Mouse (Mus musculus): ENCODE results near the gene Elavl3. TPM values are rescaled to one million over a fixed set of nuclear protein-coding genes. Genes with fewer than 3 reads are reported as not detected.

Gene Elavl3
- polyA plus RNA-seq, 1 experiment from 2014 or later = 0.16 TPM

DNA sequence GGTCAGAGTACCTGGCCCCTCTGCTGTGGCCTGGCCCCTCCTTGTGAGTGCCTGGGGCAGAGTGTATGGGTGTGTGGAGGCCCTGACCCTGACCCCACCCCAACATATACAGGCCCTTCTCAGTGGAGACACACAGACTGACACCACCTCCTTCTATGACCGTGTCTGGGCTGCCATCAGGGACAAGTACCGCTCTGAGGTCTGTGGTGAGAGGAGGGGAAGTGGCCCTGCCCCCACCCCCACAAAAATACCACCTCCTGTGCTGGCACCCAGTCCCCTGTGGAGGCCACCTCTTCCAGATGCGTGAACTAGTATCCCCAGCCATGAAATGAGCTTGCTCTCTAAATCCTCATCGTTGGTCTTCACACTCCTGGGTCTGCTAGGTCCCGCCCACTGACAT lies 40.8 kb downstream of the Elavl3 start:
- DNase-seq (ENCODE audit: low spot score) = peak; percentile 45

DNA sequence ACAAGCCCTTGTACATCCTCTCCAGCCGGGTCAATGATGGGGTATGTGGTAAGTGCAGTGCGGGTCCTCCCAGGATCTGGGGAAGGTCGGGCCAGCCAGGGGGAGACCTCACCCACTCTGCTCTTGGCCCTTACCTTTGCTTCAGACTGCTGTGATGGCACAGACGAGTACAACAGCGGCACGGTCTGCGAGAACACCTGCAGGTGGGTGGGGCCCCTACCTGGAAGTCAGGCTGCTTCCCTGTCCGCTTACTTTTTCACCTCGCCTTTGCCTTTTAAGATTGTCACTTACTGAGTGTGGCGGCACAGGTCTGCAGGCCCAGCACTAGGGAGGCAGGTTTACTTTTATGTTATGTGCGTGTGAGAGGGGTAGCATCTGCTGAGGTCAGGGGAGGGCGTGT lies 47.3 kb downstream of the Elavl3 start:
- DNase-seq (ENCODE audit: low spot score) = no peak

- no peak for DNase-seq (ENCODE audit: low spot score)
These were observed 48.7 kb downstream of the Elavl3 start for GRCm38 (mm10) chr9:22003163-22003554.

- peak; percentile 100 for DNase-seq (ENCODE audit: low spot score)
These were observed 49.3 kb downstream of the Elavl3 start, which contains the start of the genes Ccdc151 and Prkcsh for GRCm38 (mm10) chr9:22002194-22003162. Ccdc151 (minus strand) TSS chr9:22002634. Prkcsh (plus strand) TSS chr9:22002806.

- DNase-seq (ENCODE audit: low spot score) = no peak
These were observed 50.2 kb downstream of the Elavl3 start for GRCm38 (mm10) chr9:22001633-22002032.

DNA sequence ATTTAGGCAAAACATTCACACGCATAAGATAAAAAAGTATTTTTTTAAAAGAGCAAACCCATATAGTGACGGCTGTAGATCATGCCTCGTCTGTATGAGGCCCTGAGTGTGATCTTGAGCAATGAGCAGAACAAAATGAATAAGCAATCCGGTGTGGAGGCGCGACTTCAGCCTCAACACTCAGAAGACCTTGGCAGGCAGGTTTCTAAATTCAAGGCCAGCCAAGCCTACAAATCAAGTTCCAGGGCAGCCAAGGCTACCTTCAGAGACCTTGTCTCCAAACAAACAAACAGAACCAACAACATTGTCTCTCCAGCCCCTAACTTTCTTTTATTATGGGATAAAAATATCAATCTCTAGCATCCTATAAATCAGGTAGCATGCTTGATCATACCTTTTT lies 51.5 kb downstream of the Elavl3 start:
- DNase-seq (ENCODE audit: low spot score) = no peak

DNA sequence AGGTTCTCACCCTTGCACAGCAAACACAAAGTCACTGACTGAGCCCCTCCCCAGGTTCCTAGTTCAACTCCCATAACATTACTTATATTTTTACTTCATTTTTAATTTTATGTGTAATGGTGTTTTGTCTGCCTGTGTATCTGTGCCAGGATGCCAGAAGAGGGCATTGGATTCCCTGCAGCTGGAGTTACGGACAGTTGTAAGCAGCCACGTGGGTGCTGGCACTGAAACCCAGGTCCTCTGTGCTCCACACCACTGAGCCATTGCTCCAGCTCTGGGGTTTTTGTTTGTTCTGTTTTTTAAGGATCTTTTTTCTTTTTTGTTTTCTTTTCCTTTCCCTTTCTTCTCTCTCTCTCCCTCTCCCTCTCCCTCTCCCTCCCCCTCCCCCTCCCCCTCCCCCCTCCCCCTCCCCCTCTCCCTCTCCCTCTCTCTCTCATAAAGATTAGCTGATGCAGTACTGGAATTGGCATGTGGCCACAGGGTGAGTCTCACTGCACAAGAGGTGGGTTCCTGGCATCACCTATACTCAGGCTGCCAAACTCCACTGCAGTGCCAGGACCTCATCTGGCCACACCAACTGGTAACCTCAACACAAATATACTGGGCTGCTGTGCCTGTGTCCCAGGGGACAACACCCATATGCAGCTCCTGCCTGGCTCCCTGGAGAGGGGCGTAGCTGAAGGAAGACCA lies 55.5 kb downstream of the Elavl3 start:
- no peak for DNase-seq (ENCODE audit: low spot score)

GRCm38 (mm10) chr9:21992227-21992626 lies 59.6 kb downstream of the Elavl3 start:
- DNase-seq (ENCODE audit: low spot score) = no peak

DNA sequence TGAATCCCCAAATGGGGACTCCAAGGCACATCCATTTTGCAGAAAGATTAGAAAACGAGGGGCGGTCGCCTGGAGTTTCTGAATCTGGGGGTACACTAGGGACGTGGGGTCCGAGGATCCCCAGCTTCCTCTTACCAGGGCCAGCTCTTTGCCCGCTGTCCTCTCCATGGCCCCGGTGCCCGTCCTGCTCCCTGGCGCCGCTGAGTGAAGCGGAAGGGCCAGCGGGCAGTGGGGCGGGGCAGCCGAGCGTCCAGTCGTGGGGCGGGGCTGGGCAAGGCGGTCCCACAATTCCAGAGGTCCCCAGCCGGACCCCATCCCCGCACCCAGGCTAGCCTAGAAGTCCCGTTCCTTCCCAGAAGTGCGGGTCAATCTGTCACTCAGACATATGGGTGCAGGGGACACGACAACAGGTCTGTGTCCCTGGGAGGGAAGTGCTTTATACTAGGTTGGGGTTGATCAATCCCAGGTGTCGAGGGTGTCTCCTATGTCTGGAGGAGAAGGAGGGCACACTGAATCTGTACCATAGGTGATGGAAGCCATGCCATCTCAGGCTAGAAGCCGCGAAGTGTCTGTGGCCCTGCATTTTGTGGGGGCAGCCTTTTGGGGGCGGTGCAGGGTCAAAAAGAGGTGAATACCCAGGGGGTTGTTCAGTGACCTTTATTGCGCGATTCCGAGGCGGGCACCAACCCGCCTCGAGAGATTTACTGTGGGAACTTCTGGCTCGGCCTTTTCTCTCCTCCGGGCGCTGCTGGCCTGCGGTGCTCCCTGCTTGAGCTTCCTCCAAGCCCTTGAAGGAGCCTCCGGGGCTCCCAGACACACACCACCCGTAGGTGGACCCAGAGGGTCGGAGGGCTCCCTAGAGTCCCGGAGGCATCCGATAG lies 62.4 kb downstream of the Elavl3 start, which contains the start of gene Rgl3:
Gene Rgl3 (minus strand): TSS at position 217 of the 881 bp plus-strand sequence.
- DNase-seq (ENCODE audit: low spot score) = peak; percentile 29

GRCm38 (mm10) chr9:21988421-21989101 lies 63.3 kb downstream of the Elavl3 start:
- no peak for DNase-seq (ENCODE audit: low spot score)

DNA sequence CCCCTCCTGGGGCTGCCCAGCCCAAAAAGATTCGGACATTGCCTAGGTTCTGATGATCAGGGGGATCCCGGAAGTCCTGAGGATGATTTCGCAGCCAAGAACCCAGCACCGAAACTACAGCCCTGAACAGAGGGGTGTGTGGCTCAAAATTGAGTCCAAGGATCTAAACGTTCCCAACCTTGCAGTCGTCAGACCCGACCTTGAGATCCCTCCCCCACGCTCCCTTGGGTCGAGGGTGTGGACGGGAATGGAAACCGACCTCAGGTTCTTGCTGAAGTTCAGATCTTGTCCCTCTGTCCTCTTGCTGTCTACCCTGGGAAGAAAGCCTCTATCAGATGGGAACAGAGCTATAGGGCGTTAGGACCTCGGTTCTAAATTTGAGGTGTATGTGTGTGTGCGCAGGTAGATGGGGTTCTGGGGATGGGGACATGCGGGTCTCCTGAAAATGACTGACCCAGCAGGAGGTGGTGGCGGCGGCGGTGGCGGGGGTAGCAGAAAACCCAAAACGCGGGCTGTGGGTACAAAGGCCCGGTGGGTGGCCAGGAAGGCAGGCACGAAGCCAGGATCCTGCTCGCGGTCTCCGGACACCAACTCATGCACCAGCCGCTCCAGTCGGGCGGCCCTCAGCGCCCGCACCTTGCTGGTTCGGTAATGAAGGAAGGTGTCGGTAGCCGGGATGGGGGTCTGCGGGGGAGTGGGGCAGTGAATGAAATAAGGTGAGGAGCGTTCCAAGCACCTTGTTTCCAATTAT lies 64.1 kb downstream of the Elavl3 start:
- no peak for DNase-seq (ENCODE audit: low spot score)

DNA sequence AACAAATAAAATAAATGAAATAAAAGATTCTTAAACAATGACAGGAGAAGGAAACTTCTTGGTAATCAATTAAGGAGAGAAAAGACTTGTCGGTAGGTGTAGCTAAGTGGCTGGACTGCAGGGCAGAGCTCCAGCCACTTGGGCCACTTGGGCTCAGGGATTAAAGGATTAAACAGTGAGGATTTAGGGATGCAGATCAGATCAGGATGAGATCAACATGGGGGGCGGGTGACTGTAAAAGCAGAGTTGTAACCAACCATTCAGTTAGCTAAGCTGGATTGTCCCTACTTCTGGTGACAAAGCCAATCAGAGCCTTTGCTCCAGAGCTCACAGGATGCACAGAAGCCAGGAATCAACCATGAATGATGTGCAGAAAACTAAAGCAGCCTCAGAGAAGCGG lies 67.9 kb downstream of the Elavl3 start:
- DNase-seq (ENCODE audit: low spot score) = no peak

DNA sequence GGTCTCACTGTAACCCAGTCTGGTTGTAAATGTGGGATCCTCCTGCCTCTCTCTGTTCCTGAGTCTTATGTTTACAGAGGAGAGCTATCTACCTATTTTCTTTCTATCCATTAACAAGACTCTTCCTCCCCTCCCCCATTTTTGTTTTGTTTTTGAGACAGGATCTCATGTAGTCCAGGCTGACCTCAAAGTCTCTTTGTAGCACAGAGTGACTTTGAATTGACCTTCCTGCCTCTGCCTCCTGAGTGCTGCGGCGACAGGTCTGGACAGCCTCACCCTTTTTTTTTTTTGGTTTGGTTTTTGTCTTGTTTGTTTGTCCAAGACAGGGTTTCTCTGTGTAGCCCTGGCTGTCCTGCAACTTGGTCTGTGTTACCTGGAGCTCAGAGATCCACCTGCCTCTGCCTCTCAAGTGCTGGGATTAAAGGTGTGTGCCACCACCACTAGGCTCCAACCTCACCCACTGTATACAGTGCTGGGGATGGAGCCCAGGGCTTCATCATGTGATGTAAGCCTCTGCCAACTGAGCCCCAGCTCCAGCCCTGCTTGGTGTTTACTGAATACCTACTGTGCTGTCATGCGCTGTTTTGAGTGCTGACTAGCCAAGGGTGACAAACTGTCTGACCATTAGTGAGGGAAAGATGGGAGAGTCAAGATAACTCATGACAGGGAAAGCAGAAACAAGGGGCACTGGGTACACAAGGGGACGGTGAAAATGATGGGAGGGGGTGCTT lies 73.3 kb downstream of the Elavl3 start:
- no peak for DNase-seq (ENCODE audit: low spot score)

DNA sequence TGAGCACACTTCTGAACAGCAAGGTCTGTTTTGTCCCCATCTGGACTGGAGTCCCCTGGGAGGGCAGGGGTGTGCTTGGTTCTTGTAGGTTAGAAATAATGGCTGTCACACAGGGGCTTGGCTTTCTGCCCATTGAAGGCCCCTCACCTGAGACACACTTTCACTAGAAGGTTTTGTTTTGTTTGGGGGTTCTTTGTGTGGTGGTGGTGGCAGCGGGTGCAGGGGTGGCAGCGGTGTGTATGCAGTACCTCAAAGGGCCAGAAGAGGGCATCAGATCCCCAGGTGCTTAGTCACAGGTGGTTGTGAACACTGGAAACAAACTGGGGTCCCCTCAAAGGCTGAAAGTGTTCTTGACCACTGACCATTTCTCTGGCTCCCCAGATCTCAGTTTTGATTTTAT lies 73.9 kb downstream of the Elavl3 start:
- DNase-seq (ENCODE audit: low spot score) = peak; percentile 40

- DNase-seq (ENCODE audit: low spot score) = no peak
These were observed 74.5 kb downstream of the Elavl3 start for GRCm38 (mm10) chr9:21977331-21977730.

- DNase-seq (ENCODE audit: low spot score) = no peak
These were observed 75.1 kb downstream of the Elavl3 start for GRCm38 (mm10) chr9:21976626-21977175.

- no peak for DNase-seq (ENCODE audit: low spot score)
These were observed 82.5 kb downstream of the Elavl3 start for GRCm38 (mm10) chr9:21969304-21969703.

DNA sequence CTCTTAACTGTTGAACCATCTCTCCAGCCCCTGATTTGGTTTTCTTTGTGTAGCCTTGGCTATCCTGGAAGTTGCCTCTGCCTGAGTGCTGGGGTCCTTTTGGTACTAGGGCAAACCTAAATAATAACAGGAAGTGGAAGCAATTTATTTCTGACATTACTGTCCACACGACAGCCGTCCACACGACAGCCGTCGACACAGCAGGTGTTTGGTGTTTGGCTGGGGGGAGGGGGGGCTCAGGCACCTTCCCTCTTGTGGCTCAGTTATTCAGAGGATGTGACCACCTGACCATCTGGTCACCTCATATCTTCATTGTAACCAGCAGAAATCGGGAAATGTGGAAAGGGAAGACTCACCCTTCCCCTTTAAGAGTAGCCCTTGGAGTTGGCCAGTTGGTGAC lies 82.9 kb downstream of the Elavl3 start:
- DNase-seq (ENCODE audit: low spot score) = no peak
